Mouse (Mus musculus): ENCODE results near the gene Txnrd2. TPM values are rescaled to one million over a fixed set of nuclear protein-coding genes. Genes with fewer than 3 reads are reported as not detected.

The Txnrd2 gene
- polyA plus RNA-seq, 1 experiment from 2014 or later: 23.4 TPM

- ATAC-seq: no peak
- H3K9ac ChIP-seq: peak overlapping the region; percentile 30; the same call in 1 of the 2 replicates
- no peaks in the 10 kb centered on the region for H3K27me3 ChIP-seq
- no peak overlapping the region for H3K4me3 ChIP-seq
- H3K9me3 ChIP-seq (replicated peaks): no peaks in the 10 kb centered on the region
- peaks cover 77% of the 10 kb centered on the region for H3K36me3 ChIP-seq (ENCODE audit: poor library complexity, severe bottlenecking)
- H3K4me2 ChIP-seq: no peak overlapping the region
- H3K4me1 ChIP-seq: peaks cover 32% of the 10 kb centered on the region
- WGBS: 65% methylated on average over 7 of the region's 7 CpGs
- H3K27ac ChIP-seq: peak overlapping the region; percentile 49
Measured at GRCm38 (mm10) chr16:18407912-18408311, 18.3 kb upstream of the Txnrd2 start.

GRCm38 (mm10) chr16:18409776-18410175, 16.4 kb upstream of the Txnrd2 start:
- ATAC-seq: no peak
- 64% methylated on average over 4 of the region's 4 CpGs for WGBS
- Histone ChIP-seq H3K36me3 (ENCODE audit: poor library complexity, severe bottlenecking) (peaks cover 64% of the 10 kb centered on the region), H3K9ac (peak overlapping the region; percentile 34; the same call in 1 of the 2 replicates), H3K27me3 (no peaks in the 10 kb centered on the region), H3K4me2 (no peak overlapping the region), H3K27ac (peak overlapping the region; percentile 44; the same call in 1 of the 2 replicates), H3K9me3 (replicated peaks) (no peaks in the 10 kb centered on the region), H3K4me1 (peaks cover 32% of the 10 kb centered on the region), H3K4me3 (no peak overlapping the region)

DNA sequence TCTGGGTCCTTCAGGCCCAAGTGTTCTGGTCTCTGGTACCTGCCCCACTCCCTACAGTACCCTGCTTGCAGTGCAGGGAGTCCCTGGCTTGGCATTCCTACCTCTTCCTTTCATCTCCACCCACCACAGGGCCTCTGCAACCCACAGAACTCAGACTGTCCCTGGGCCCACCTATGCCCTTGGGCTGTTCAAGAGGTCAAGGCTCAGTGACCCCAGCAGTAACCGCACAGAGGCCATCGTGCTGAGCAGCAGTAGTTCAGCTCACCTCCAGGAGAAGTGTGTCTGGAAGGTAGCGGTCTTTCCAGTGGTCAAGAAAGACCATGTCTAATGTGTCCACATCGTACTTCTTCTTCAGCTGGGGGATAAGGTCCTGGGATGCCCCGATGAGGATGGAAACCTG, 15.8 kb upstream of the Txnrd2 start:
- no peak for ATAC-seq
- H3K27me3 ChIP-seq: no peaks in the 10 kb centered on the region
- peaks cover 32% of the 10 kb centered on the region for H3K4me1 ChIP-seq
- WGBS: 83% methylated on average over 5 of the region's 5 CpGs
- no peak overlapping the region for H3K4me2 ChIP-seq
- H3K4me3 ChIP-seq: no peak overlapping the region
- no peak overlapping the region for H3K9ac ChIP-seq
- H3K9me3 ChIP-seq (replicated peaks): no peaks in the 10 kb centered on the region
- peaks cover 58% of the 10 kb centered on the region for H3K36me3 ChIP-seq (ENCODE audit: poor library complexity, severe bottlenecking)
- H3K27ac ChIP-seq: no peak overlapping the region

DNA sequence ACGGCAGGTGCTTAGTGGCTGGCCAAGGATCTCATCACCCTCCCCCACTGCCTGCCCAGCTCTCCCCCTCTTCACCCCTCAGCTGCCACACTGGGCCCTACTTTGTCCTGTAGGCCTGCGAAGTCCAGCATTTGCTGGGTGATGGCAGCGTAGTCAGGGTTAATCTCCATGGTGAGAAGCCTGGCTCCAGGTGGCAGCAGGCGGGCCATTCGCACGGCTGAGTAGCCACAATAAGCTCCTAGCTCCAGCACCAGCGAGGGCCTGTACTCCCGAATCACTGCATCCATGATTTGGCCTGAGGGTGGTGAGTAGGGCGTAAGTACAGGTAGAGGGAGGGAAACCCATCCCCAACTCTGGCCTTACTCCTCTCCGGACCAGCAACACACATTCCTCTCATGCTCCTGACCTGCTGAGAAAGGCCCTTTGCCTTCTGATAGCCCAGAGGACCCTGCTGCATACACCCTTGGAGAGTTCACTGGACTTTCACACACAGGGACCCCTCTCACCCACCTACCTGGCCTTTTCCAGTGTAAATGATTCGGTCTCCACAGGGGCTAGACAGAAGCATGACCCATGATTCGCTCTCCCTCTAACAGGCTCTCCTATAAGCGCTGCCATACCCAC, 15.0 kb upstream of the Txnrd2 start:
- Histone ChIP-seq H3K4me2 (no peak overlapping the region), H3K36me3 (ENCODE audit: poor library complexity, severe bottlenecking) (peaks cover 53% of the 10 kb centered on the region), H3K27ac (no peak overlapping the region; the same call in 1 of the 2 replicates), H3K4me1 (peaks cover 26% of the 10 kb centered on the region), H3K9ac (0 out of 2 replicates have a peak overlapping the region, but pooled peaks have one; percentile 34), H3K27me3 (no peaks in the 10 kb centered on the region), H3K9me3 (replicated peaks) (no peaks in the 10 kb centered on the region), H3K4me3 (no peak overlapping the region)
- no peak for ATAC-seq
- 57% methylated on average over 13 of the region's 13 CpGs for WGBS

GRCm38 (mm10) chr16:18411802-18412476, 14.2 kb upstream of the Txnrd2 start:
- no peak for ATAC-seq

GRCm38 (mm10) chr16:18413032-18413816, 13.0 kb upstream of the Txnrd2 start:
- H3K27me3 ChIP-seq: no peaks in the 10 kb centered on the region
- peaks cover 44% of the 10 kb centered on the region for H3K36me3 ChIP-seq (ENCODE audit: poor library complexity, severe bottlenecking)

More at GRCm38 (mm10) chr16:18411802-18412476, 14.2 kb upstream of the Txnrd2 start:
- Histone ChIP-seq H3K9me3 (replicated peaks) (no peaks in the 10 kb centered on the region), H3K27ac (no peak overlapping the region), H3K4me3 (no peak overlapping the region), H3K36me3 (ENCODE audit: poor library complexity, severe bottlenecking) (peaks cover 50% of the 10 kb centered on the region), H3K4me1 (peaks cover 26% of the 10 kb centered on the region), H3K4me2 (no peak overlapping the region), H3K9ac (0 out of 2 replicates have a peak overlapping the region, but pooled peaks have one; percentile 26), H3K27me3 (no peaks in the 10 kb centered on the region)
- 84% methylated on average over 12 of the region's 12 CpGs for WGBS

DNA sequence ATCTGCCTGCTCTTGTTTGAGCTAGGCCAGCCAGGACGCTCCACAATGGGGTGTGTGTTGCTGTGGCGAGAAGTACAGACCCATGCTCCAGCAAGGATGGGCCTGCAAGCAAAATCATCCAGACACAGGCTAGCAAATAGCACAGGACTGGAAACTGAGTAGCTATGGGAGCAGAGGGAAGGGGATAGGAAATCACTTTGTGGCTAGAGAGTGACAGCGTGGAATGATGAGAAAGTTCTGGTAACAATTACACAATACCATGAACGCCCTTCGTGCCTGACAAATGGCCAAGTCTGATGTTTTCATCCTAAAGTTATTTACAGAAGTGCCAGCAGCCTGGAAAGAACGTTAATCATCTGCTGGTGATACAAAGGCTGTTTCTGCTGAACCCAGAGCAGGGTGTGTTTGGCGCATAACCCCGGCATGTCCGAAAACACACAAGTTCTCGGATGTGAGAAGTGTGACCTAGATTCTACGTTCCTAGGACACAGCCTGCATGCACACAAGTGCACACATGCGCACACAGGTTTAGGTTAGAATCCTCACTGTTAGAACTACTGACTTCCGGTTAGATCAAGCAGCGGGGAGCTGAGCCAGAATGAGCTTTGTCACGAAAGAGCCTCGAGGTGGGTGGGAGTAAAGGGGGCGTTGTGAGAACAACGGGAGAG, 10.0 kb upstream of the Txnrd2 start:
- no peak overlapping the region for H3K9ac ChIP-seq
- H3K36me3 ChIP-seq (ENCODE audit: poor library complexity, severe bottlenecking): peaks cover 23% of the 10 kb centered on the region
- 84% methylated on average over 18 of the region's 18 CpGs for WGBS
- no peaks in the 10 kb centered on the region for H3K27me3 ChIP-seq
- no peak overlapping the region for H3K4me2 ChIP-seq
- no peaks in the 10 kb centered on the region for H3K9me3 ChIP-seq (replicated peaks)
- ATAC-seq: no peak
- no peak overlapping the region for H3K4me3 ChIP-seq
- H3K27ac ChIP-seq: no peak overlapping the region
- peaks cover 8% of the 10 kb centered on the region for H3K4me1 ChIP-seq

More at GRCm38 (mm10) chr16:18413032-18413816, 13.0 kb upstream of the Txnrd2 start:
- ATAC-seq: no peak
- H3K4me3 ChIP-seq: no peak overlapping the region
- H3K4me1 ChIP-seq: peaks cover 18% of the 10 kb centered on the region
- no peaks in the 10 kb centered on the region for H3K9me3 ChIP-seq (replicated peaks)
- H3K4me2 ChIP-seq: no peak overlapping the region
- H3K27ac ChIP-seq: no peak overlapping the region
- 89% methylated on average over 7 of the region's 7 CpGs for WGBS
- H3K9ac ChIP-seq: no peak overlapping the region

DNA sequence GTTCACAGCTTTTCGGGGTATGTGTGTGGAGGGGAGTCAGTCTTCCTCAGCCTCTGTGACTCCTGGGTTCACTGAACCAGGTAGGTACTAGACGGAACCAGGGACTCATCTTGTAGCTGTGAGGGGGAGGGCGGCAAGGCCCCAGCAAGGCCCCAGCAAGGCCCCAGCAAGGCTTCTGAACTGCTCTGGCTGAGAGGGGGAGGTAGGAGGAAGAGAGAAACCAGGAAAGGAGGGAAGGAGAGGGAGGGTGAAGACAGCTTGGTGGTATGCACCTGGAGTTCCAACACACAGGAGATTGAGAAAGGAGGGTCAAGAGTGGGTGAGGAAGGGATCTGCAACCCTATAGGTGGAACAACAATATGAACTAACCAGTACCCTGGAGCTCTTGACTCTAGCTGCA, 9.3 kb upstream of the Txnrd2 start:
- no peak for ATAC-seq
- Histone ChIP-seq H3K4me3 (no peak overlapping the region), H3K27me3 (no peaks in the 10 kb centered on the region), H3K36me3 (ENCODE audit: poor library complexity, severe bottlenecking) (peaks cover 17% of the 10 kb centered on the region), H3K27ac (no peak overlapping the region), H3K4me1 (peaks cover 1% of the 10 kb centered on the region), H3K9ac (no peak overlapping the region), H3K9me3 (replicated peaks) (no peaks in the 10 kb centered on the region), H3K4me2 (no peak overlapping the region)
- WGBS: 87% methylated on average over 3 of the region's 3 CpGs

- Histone ChIP-seq H3K9me3 (replicated peaks) (no peaks in the 10 kb centered on the region), H3K4me2 (no peak overlapping the region), H3K36me3 (ENCODE audit: poor library complexity, severe bottlenecking) (peaks cover 15% of the 10 kb centered on the region), H3K9ac (no peak overlapping the region), H3K4me1 (no peaks in the 10 kb centered on the region), H3K27ac (no peak overlapping the region), H3K27me3 (no peaks in the 10 kb centered on the region), H3K4me3 (no peak overlapping the region)
- 92% methylated on average over 5 of the region's 5 CpGs for WGBS
- no peak for ATAC-seq
Measured at GRCm38 (mm10) chr16:18417491-18417890, 8.7 kb upstream of the Txnrd2 start.

DNA sequence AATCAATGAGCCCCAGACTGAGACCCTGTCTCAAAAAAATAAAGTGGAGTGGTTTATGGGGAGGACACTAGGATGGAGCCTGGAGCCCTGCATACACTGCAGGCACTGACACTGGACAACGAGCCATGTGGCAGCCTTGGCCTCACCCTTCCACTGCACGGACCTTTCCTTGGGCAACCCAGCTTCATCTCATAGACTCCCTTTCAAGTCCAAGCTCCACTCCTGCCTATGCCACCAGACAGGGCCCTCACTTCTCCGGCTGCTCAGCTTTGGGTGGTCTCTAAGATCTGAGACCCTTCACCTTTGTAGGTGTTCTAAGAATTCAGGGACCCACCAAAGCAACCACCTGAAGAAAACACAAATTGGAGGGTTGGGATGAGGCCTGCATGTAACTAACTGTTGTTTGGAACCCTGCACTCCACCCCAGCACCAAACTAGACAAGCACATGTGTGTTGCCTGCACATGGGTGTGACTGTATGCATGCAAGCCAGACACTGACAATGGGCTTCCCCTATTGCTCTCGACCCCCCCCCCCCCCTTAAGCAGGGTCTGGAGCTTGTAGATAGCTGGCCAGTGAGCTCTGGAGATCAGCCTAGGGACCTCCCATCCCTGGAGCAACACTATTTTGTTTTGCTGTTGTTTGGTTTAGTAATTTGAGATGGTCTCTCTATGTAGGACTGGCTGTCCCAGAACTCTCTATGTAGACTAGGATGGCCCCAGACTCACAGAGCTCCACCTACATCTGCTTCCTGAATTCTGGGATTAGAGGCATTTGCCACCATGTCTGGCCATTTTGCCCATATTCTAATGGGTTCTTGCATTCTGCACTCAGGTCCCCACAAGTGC, 7.2 kb upstream of the Txnrd2 start:
- Histone ChIP-seq H3K4me2 (no peak overlapping the region), H3K27ac (no peak overlapping the region), H3K4me1 (0 out of 2 replicates have a peak, but pooled peaks cover 3% of the 10 kb centered on the region), H3K4me3 (no peak overlapping the region), H3K36me3 (ENCODE audit: poor library complexity, severe bottlenecking) (peaks cover 21% of the 10 kb centered on the region), H3K9ac (no peak overlapping the region), H3K9me3 (replicated peaks) (no peaks in the 10 kb centered on the region), H3K27me3 (no peaks in the 10 kb centered on the region)
- WGBS: 92% methylated on average over 4 of the region's 4 CpGs
- no peak for ATAC-seq

DNA sequence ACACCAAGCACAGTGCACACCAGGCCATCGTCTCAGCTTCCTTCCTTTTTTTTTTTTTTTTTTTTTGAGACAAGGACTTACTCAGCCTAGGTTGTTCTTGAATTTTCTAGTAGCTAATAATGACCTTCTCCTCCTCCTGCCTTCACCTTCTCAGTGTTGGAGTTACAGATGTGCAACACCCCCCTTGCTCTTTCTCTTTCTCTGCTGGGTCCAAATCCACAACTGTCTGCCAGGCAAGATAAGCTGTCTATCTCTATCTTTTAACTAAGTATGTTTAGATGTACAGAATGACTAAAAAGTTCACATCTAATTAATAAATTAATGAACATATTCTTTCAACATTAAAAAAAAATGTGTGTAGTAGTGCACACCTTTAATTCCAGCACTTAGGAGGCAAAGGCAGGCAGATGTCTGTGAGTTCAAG, 6.6 kb upstream of the Txnrd2 start:
- no peaks in the 10 kb centered on the region for H3K9me3 ChIP-seq (replicated peaks)
- no peak for ATAC-seq
- no peak overlapping the region for H3K9ac ChIP-seq
- no peak overlapping the region for H3K4me3 ChIP-seq
- H3K27ac ChIP-seq: no peak overlapping the region
- no peak overlapping the region for H3K4me2 ChIP-seq
- H3K36me3 ChIP-seq (ENCODE audit: poor library complexity, severe bottlenecking): peaks cover 20% of the 10 kb centered on the region
- no peaks in the 10 kb centered on the region for H3K27me3 ChIP-seq
- peaks cover 7% of the 10 kb centered on the region; the same call in 1 of the 2 replicates for H3K4me1 ChIP-seq
- WGBS: 89% methylated on average over 1 of the region's 1 CpGs

Measured in forebrain, embryonic 13.5 days (tissue).